Mouse (Mus musculus): ENCODE measurements around the gene Btg2. TPM values are rescaled to one million over a fixed set of nuclear protein-coding genes. Genes with fewer than 3 reads are reported as not detected.

Gene Btg2
- polyA plus RNA-seq, 1 experiment = 481 TPM

GRCm38 (mm10) chr1:134114018-134114417 lies 35.1 kb upstream of the Btg2 start:
- no peaks in the 10 kb centered on the region for H3K36me3 ChIP-seq (ENCODE audit: control insufficient read depth, insufficient read depth, low read length)
- WGBS = 82% methylated on average over 7 of the region's 7 CpGs
- no peaks in the 10 kb centered on the region for H3K27me3 ChIP-seq (ENCODE audit: control insufficient read depth, insufficient read depth, low read length)
- no peaks in the 10 kb centered on the region for H3K4me1 ChIP-seq (replicated peaks; ENCODE audit: control insufficient read depth, insufficient read depth, low read length)
- no peak for DNase-seq
- H3K27ac ChIP-seq (ENCODE audit: control insufficient read depth, insufficient read depth, low read length) = no peak overlapping the region
- no peak overlapping the region for H3K4me3 ChIP-seq (ENCODE audit: control insufficient read depth, insufficient read depth, low read length)
- no peak for TF ChIP-seq POLR2A (IDR thresholded peaks at IDR 0.05; ENCODE audit: control insufficient read depth, extremely low read depth, insufficient read depth, low read length, poor library complexity)
- no peak for TF ChIP-seq CTCF (IDR thresholded peaks at IDR 0.05; ENCODE audit: borderline replicate concordance, control insufficient read depth, extremely low read depth, insufficient read depth, low read length, poor library complexity)

- Histone ChIP-seq H3K27me3 (ENCODE audit: control insufficient read depth, insufficient read depth, low read length) (no peaks in the 10 kb centered on the region), H3K27ac (ENCODE audit: control insufficient read depth, insufficient read depth, low read length) (no peak overlapping the region), H3K4me3 (ENCODE audit: control insufficient read depth, insufficient read depth, low read length) (no peak overlapping the region), H3K36me3 (ENCODE audit: control insufficient read depth, insufficient read depth, low read length) (no peaks in the 10 kb centered on the region), H3K4me1 (replicated peaks; ENCODE audit: control insufficient read depth, insufficient read depth, low read length) (no peaks in the 10 kb centered on the region)
- TF ChIP-seq CTCF (IDR thresholded peaks at IDR 0.05; ENCODE audit: borderline replicate concordance, control insufficient read depth, extremely low read depth, insufficient read depth, low read length, poor library complexity) = no peak
- TF ChIP-seq POLR2A (IDR thresholded peaks at IDR 0.05; ENCODE audit: control insufficient read depth, extremely low read depth, insufficient read depth, low read length, poor library complexity) = no peak
- no peak for DNase-seq
- 69% methylated on average over 5 of the region's 5 CpGs for WGBS
These were observed 34.6 kb upstream of the Btg2 start for GRCm38 (mm10) chr1:134113560-134113959.

GRCm38 (mm10) chr1:134110979-134111378 lies 32.1 kb upstream of the Btg2 start, which contains the start of gene Chit1:
Gene Chit1, plus strand, starts transcription at chr1:134111242.
- Histone ChIP-seq H3K36me3 (ENCODE audit: control insufficient read depth, insufficient read depth, low read length) (no peaks in the 10 kb centered on the region), H3K4me3 (ENCODE audit: control insufficient read depth, insufficient read depth, low read length) (no peak within 1 kb of the TSS)

GRCm38 (mm10) chr1:134110449-134110848 lies 31.5 kb upstream of the Btg2 start:
- H3K4me3 ChIP-seq (ENCODE audit: control insufficient read depth, insufficient read depth, low read length) = no peak overlapping the region
- H3K27me3 ChIP-seq (ENCODE audit: control insufficient read depth, insufficient read depth, low read length) = no peaks in the 10 kb centered on the region
- TF ChIP-seq POLR2A (IDR thresholded peaks at IDR 0.05; ENCODE audit: control insufficient read depth, extremely low read depth, insufficient read depth, low read length, poor library complexity) = no peak
- TF ChIP-seq CTCF (IDR thresholded peaks at IDR 0.05; ENCODE audit: borderline replicate concordance, control insufficient read depth, extremely low read depth, insufficient read depth, low read length, poor library complexity) = no peak
- no peak for DNase-seq
- H3K4me1 ChIP-seq (replicated peaks; ENCODE audit: control insufficient read depth, insufficient read depth, low read length) = peaks cover 7% of the 10 kb centered on the region
- H3K36me3 ChIP-seq (ENCODE audit: control insufficient read depth, insufficient read depth, low read length) = no peaks in the 10 kb centered on the region
- 96% methylated on average over 5 of the region's 5 CpGs for WGBS
- H3K27ac ChIP-seq (ENCODE audit: control insufficient read depth, insufficient read depth, low read length) = no peak overlapping the region

More at GRCm38 (mm10) chr1:134110979-134111378, 32.1 kb upstream of the Btg2 start, which contains the start of gene Chit1:
- TF ChIP-seq CTCF (IDR thresholded peaks at IDR 0.05; ENCODE audit: borderline replicate concordance, control insufficient read depth, extremely low read depth, insufficient read depth, low read length, poor library complexity) (no peak), POLR2A (IDR thresholded peaks at IDR 0.05; ENCODE audit: control insufficient read depth, extremely low read depth, insufficient read depth, low read length, poor library complexity) (no peak)
- 79% methylated on average over 4 of the region's 4 CpGs for WGBS
- Histone ChIP-seq H3K4me1 (replicated peaks; ENCODE audit: control insufficient read depth, insufficient read depth, low read length) (peaks cover 7% of the 10 kb centered on the region), H3K27me3 (ENCODE audit: control insufficient read depth, insufficient read depth, low read length) (no peaks in the 10 kb centered on the region), H3K27ac (ENCODE audit: control insufficient read depth, insufficient read depth, low read length) (no peak within 1 kb of the TSS)
- DNase-seq = no peak

GRCm38 (mm10) chr1:134110015-134110414 lies 31.1 kb upstream of the Btg2 start:
- Histone ChIP-seq H3K4me1 (replicated peaks; ENCODE audit: control insufficient read depth, insufficient read depth, low read length) (peaks cover 12% of the 10 kb centered on the region), H3K27me3 (ENCODE audit: control insufficient read depth, insufficient read depth, low read length) (no peaks in the 10 kb centered on the region), H3K27ac (ENCODE audit: control insufficient read depth, insufficient read depth, low read length) (no peak overlapping the region), H3K36me3 (ENCODE audit: control insufficient read depth, insufficient read depth, low read length) (no peaks in the 10 kb centered on the region), H3K4me3 (ENCODE audit: control insufficient read depth, insufficient read depth, low read length) (no peak overlapping the region)
- WGBS = 88% methylated on average over 3 of the region's 3 CpGs
- DNase-seq = no peak
- no peak for TF ChIP-seq POLR2A (IDR thresholded peaks at IDR 0.05; ENCODE audit: control insufficient read depth, extremely low read depth, insufficient read depth, low read length, poor library complexity)
- TF ChIP-seq CTCF (IDR thresholded peaks at IDR 0.05; ENCODE audit: borderline replicate concordance, control insufficient read depth, extremely low read depth, insufficient read depth, low read length, poor library complexity) = no peak

- TF ChIP-seq POLR2A (IDR thresholded peaks at IDR 0.05; ENCODE audit: control insufficient read depth, extremely low read depth, insufficient read depth, low read length, poor library complexity) (no peak), CTCF (IDR thresholded peaks at IDR 0.05; ENCODE audit: borderline replicate concordance, control insufficient read depth, extremely low read depth, insufficient read depth, low read length, poor library complexity) (no peak)
- 93% methylated on average over 7 of the region's 7 CpGs for WGBS
These were observed 28.9 kb upstream of the Btg2 start for GRCm38 (mm10) chr1:134107777-134108176.

GRCm38 (mm10) chr1:134106719-134107118 lies 27.8 kb upstream of the Btg2 start:
- Histone ChIP-seq H3K4me1 (replicated peaks; ENCODE audit: control insufficient read depth, insufficient read depth, low read length) (peaks cover 20% of the 10 kb centered on the region), H3K36me3 (ENCODE audit: control insufficient read depth, insufficient read depth, low read length) (no peaks in the 10 kb centered on the region), H3K27me3 (ENCODE audit: control insufficient read depth, insufficient read depth, low read length) (no peaks in the 10 kb centered on the region), H3K27ac (ENCODE audit: control insufficient read depth, insufficient read depth, low read length) (no peak overlapping the region), H3K4me3 (ENCODE audit: control insufficient read depth, insufficient read depth, low read length) (no peak overlapping the region)
- DNase-seq = peak; percentile 76
- peak; percentile 51; the same call in 1 of the 2 replicates for TF ChIP-seq CTCF (IDR thresholded peaks at IDR 0.05; ENCODE audit: borderline replicate concordance, control insufficient read depth, extremely low read depth, insufficient read depth, low read length, poor library complexity)
- no peak for TF ChIP-seq POLR2A (IDR thresholded peaks at IDR 0.05; ENCODE audit: control insufficient read depth, extremely low read depth, insufficient read depth, low read length, poor library complexity)
- WGBS = 4% methylated on average over 5 of the region's 5 CpGs

More at GRCm38 (mm10) chr1:134107777-134108176, 28.9 kb upstream of the Btg2 start:
- Histone ChIP-seq H3K4me1 (replicated peaks; ENCODE audit: control insufficient read depth, insufficient read depth, low read length) (peaks cover 20% of the 10 kb centered on the region), H3K27ac (ENCODE audit: control insufficient read depth, insufficient read depth, low read length) (no peak overlapping the region), H3K4me3 (ENCODE audit: control insufficient read depth, insufficient read depth, low read length) (no peak overlapping the region), H3K27me3 (ENCODE audit: control insufficient read depth, insufficient read depth, low read length) (no peaks in the 10 kb centered on the region), H3K36me3 (ENCODE audit: control insufficient read depth, insufficient read depth, low read length) (no peaks in the 10 kb centered on the region)
- DNase-seq = no peak
